Mouse (Mus musculus): ENCODE data around the gene Cyp2d11.

- TF ChIP-seq CTCF (IDR thresholded peaks at IDR 0.05; ENCODE audit: low read depth, low read length), result no peak
- no peak for TF ChIP-seq TAL1 (conservative IDR thresholded peaks at IDR 0.05; ENCODE audit: low read depth, low read length)
- no peak for TF ChIP-seq POLR2AphosphoS5 (IDR thresholded peaks at IDR 0.05; ENCODE audit: insufficient replicate concordance, low read depth, low read length)
- no peak for TF ChIP-seq GATA1 (IDR thresholded peaks at IDR 0.05; ENCODE audit: borderline replicate concordance, low read length)
- no peak for TF ChIP-seq GATA2 (IDR thresholded peaks at IDR 0.05; ENCODE audit: borderline replicate concordance, low read depth, low read length)
These were observed 25.7 kb downstream of the Cyp2d11 start for GRCm38 (mm10) chr15:82368146-82368545.
